Mouse (Mus musculus) heart, postnatal 0 days (tissue): ENCODE results near the gene Mpnd. TPM values are rescaled to one million over a fixed set of nuclear protein-coding genes. Genes with fewer than 3 reads are reported as not detected.
A peak's percentile ranks its signal among the peaks of the same experiment; 100 is the strongest.

ENCODE experiments used
- ATAC-seq: fragments of 200-750 bp; cut with Nextera tagmentation; 2 replicates; pipeline ENCODE4 v1.8.0; 2017; ENCODE audit warnings: low read depth, moderate number of reproducible peaks, moderate library complexity; ENCODE audit not compliant: insufficient read depth
- DNase-seq: peaks from one replicate; pipeline ENCODE4 v3.0.0-alpha.2; 2016; ENCODE audit warnings: low spot score
- H3K27ac ChIP-seq: fragments of 300-500 bp; sonication (generic); 2 replicates; pipeline ENCODE4 v1.5.1; 2014; ENCODE audit warnings: low read depth, mild to moderate bottlenecking
- H3K27me3 ChIP-seq: fragments of 300-500 bp; sonication (generic); 2 replicates; pipeline ENCODE4 v1.6.1; 2014; ENCODE audit warnings: low read length, mixed read lengths; ENCODE audit not compliant: control insufficient read depth, insufficient read depth
- H3K36me3 ChIP-seq: fragments of 300-500 bp; sonication (generic); replicated peaks from 2 replicates; pipeline ENCODE4 v1.6.1; 2014; ENCODE audit warnings: low read length, mixed read lengths; ENCODE audit not compliant: control insufficient read depth, insufficient read depth
- H3K4me1 ChIP-seq: fragments of 300-500 bp; sonication (generic); 2 replicates; pipeline ENCODE4 v1.6.1; 2014; ENCODE audit warnings: antibody characterized with exemption; ENCODE audit not compliant: control insufficient read depth, insufficient read depth
- H3K4me2 ChIP-seq: fragments of 300-500 bp; sonication (generic); 2 replicates; pipeline ENCODE4 v1.6.1; 2014; ENCODE audit warnings: low read depth, mild to moderate bottlenecking, low read length, moderate library complexity
- H3K4me3 ChIP-seq: fragments of 300-500 bp; sonication (generic); 2 replicates; pipeline ENCODE4 v1.5.1; 2014; ENCODE audit warnings: low read depth, low read length
- H3K9ac ChIP-seq: fragments of 300-500 bp; sonication (generic); replicated peaks from 2 replicates; pipeline ENCODE4 v1.6.1; 2014; ENCODE audit warnings: low read depth, low read length, mixed read lengths
- H3K9me3 ChIP-seq: fragments of 300-500 bp; sonication (generic); replicated peaks from 2 replicates; pipeline ENCODE4 v1.6.1; 2016; ENCODE audit warnings: low read length; ENCODE audit not compliant: control insufficient read depth
- CTCF ChIP-seq: IDR thresholded peaks from 2 replicates; pipeline ENCODE4 v1.5.1; 2016; ENCODE audit warnings: antibody characterized with exemption, control low read depth, low read depth
- EP300 ChIP-seq: IDR thresholded peaks from 2 replicates; pipeline ENCODE4 v1.6.1; 2016; ENCODE audit warnings: antibody characterized with exemption, low read depth
- WGBS: fragments of 180-500 bp; shearing (Covaris S2); extraction: QIAGEN DNeasy Blood & Tissue Kit; methylation state at CpG from one replicate; pipeline ENCODE4 v1.1.7; 2014; 5-methylcytosine and 5-hydroxymethylcytosine counted together
- polyA plus RNA-seq: library from polyadenylated mRNA; unstranded; fragments of >200 nt; fragmentation: Nextera tagmentation; extraction: Ambion mirVana; gene quantifications from 2 replicates; pipeline ENCODE4 v1.2.1, GENCODE M21; 2015
- total RNA-seq: library from RNA; depleted of rRNA; stranded (reverse); fragments of >200 nt; gene quantifications from 2 replicates; pipeline ENCODE4 v1.2.3, GENCODE M21; 2014; ENCODE audit warnings: low replicate concordance

Mpnd gene
- total and polyA plus RNA-seq, 2 experiments from 2014 or later, result 42.9 to 100 TPM

DNA sequence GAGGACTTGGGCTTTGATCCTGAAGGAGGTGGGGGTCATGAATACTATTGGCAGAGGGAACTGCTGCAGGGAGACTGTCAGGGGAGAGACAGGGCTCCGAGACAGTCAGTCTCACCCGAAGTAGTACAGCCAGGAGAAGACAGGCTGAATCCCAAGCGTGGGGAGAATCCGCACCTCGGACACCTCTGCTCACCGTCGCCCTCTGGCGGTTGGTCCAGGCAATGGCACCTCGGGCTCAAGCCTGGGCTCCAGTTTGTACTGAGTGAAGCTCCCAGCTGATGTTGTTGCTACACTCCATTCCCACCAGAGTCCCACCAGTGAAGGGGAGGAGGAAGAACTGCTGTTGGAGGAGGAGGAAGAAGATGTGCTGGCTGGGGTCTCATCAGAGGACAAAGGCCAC, 5.2 kb downstream of the Mpnd start:
- TF ChIP-seq EP300, result no peak
- TF ChIP-seq CTCF, result peak; percentile 86
- WGBS, result 14% methylated on average over 9 of the region's 9 CpGs
- peaks cover 34% of the 10 kb centered on the region for H3K36me3 ChIP-seq
- H3K4me1 ChIP-seq, result peaks cover 16% of the 10 kb centered on the region
- no peak overlapping the region for H3K27ac ChIP-seq
- H3K9me3 ChIP-seq, result no peaks in the 10 kb centered on the region
- H3K4me2 ChIP-seq, result no peak overlapping the region
- H3K27me3 ChIP-seq, result no peaks in the 10 kb centered on the region
- H3K9ac ChIP-seq, result no peak overlapping the region
- DNase-seq, result no peak
- H3K4me3 ChIP-seq, result no peak overlapping the region
- no peak for ATAC-seq

DNA sequence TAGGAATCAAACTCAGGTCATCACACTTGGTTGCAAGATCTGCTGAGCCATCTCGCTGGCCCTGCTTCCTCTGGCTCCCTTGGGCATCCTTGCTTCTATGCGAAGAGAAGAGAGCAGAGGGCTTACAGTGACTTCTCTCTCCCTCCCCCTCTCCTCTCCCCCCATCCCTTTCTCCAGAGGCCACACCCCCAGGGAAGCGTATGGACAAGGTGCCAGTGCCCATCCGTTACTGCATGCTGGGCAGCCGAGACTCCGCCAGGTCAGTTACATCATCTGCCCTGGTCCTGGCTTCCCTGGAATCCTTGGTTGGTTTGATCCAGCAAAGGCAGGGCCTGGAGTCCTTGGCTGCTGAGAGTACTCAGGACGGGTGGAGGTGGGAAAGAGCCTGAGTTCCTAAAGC, 5.9 kb downstream of the Mpnd start:
- Histone ChIP-seq H3K27ac (no peak overlapping the region), H3K4me3 (no peak overlapping the region), H3K36me3 (peaks cover 41% of the 10 kb centered on the region), H3K4me2 (no peak overlapping the region), H3K27me3 (no peaks in the 10 kb centered on the region), H3K9ac (no peak overlapping the region), H3K9me3 (no peaks in the 10 kb centered on the region), H3K4me1 (peaks cover 16% of the 10 kb centered on the region)
- ATAC-seq (no peak), DNase-seq (no peak)
- no peak for TF ChIP-seq EP300
- TF ChIP-seq CTCF, result no peak
- WGBS, result 84% methylated on average over 7 of the region's 7 CpGs

DNA sequence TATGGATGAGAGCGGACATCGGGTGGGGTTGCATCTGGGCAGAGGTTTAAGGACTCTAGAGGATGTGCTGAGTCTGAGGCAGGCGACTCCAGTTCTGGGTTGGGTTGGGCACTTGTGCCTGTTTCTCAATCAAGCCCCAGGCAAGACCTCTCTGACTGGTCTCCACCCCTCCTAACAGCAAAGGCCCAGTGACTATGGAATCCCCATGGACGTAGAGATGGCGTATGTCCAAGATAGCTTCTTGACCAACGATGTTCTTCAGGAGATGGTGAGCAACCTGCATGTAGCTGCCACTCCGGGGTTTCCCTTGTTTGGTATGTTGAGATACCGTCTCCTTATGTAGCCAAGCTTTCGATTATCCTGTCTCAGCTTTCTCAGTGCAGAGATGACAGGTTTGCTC, 9.8 kb downstream of the Mpnd start:
- Histone ChIP-seq H3K9me3 (no peaks in the 10 kb centered on the region), H3K4me1 (0 out of 2 replicates have a peak, but pooled peaks cover under 1% of the 10 kb centered on the region), H3K36me3 (peaks cover 72% of the 10 kb centered on the region), H3K9ac (no peak overlapping the region), H3K27ac (no peak overlapping the region), H3K4me3 (no peak overlapping the region), H3K4me2 (no peak overlapping the region), H3K27me3 (no peaks in the 10 kb centered on the region)
- TF ChIP-seq EP300 (no peak), CTCF (no peak)
- DNase-seq (no peak), ATAC-seq (no peak)
- WGBS, result 89% methylated on average over 9 of the region's 9 CpGs

DNA sequence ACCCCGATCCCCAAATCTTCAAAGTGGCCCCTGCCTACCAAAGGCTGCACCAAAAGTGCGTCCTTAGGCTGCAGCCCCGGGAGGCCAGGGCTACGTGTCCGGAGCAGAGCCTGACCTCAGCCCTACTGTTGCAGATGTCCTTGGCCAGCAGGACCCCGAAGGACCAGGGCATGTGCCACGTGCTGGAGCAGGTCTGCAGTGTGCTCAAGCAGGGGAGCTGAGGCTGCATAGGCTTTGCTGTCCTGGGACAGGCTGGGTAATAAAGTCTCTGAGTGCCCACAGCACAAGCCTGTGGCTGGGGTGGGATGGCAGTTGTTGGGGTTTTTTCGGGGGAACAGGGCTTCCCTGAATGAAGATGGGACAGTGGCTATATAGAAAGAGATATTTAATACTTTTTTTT, 10.9 kb downstream of the Mpnd start:
- no peaks in the 10 kb centered on the region for H3K9me3 ChIP-seq
- peaks cover 69% of the 10 kb centered on the region for H3K36me3 ChIP-seq
- 78% methylated on average over 8 of the region's 8 CpGs for WGBS
- no peak overlapping the region for H3K4me3 ChIP-seq
- DNase-seq, result no peak
- no peak for ATAC-seq
- H3K27me3 ChIP-seq, result no peaks in the 10 kb centered on the region
- TF ChIP-seq EP300 (no peak), CTCF (no peak)
- H3K9ac ChIP-seq, result no peak overlapping the region
- H3K27ac ChIP-seq, result no peak overlapping the region
- H3K4me2 ChIP-seq, result no peak overlapping the region
- no peaks in the 10 kb centered on the region for H3K4me1 ChIP-seq

DNA sequence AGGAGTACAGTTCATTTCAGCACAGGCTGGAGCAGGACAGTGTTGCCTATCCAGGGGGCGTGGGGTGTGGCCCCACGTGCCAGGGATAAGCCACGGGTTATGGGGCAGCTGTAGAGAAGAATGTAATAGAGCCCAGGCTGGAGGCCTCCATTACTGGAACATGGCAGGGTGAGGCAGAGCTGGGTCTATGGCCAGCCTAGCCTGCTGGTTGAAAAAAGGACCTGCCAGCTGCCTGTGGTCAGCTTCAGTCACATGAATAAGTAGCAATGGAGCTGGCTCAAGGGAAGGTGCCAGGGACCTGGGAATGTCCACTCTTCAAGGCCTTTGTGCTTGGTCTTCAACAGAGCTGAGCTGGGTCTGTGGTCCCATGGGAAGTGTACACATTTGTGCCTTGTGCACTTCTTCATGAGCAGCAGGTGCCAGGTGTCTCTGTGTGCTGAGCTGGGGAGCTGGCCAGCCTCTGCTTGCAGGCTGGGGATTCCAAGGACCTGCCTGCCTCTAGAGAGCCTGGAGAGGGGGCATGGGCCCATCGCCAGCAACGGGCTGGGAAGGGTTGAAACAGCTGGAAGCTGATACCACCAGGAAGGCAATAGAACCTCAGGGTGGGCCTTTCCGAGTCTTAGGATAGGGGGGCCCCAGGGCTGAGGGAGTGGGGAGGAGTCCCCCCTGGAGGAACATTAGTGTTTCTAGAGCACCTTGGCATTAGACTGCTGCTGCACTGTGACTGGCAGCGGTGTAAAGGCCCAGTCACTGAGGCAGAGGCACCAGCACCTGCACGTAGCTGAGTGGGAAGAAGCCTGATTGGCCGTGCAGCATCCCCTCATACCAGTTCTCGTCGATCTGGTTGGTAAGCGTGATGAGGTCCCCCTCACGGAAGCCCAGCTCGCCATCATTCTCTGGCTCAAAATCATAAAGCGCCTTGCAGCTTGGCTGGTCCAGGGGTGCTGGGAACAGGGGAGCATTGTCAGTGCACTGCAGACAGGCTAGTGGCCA, 11.6 kb downstream of the Mpnd start:
- H3K36me3 ChIP-seq, result peaks cover 62% of the 10 kb centered on the region
- no peaks in the 10 kb centered on the region for H3K4me1 ChIP-seq
- H3K4me2 ChIP-seq, result no peak overlapping the region
- H3K4me3 ChIP-seq, result no peak overlapping the region
- DNase-seq (no peak), ATAC-seq (no peak)
- no peak overlapping the region for H3K27ac ChIP-seq
- no peaks in the 10 kb centered on the region for H3K27me3 ChIP-seq
- WGBS, result 79% methylated on average over 15 of the region's 15 CpGs
- no peaks in the 10 kb centered on the region for H3K9me3 ChIP-seq
- TF ChIP-seq EP300 (no peak), CTCF (no peak)
- no peak overlapping the region for H3K9ac ChIP-seq

DNA sequence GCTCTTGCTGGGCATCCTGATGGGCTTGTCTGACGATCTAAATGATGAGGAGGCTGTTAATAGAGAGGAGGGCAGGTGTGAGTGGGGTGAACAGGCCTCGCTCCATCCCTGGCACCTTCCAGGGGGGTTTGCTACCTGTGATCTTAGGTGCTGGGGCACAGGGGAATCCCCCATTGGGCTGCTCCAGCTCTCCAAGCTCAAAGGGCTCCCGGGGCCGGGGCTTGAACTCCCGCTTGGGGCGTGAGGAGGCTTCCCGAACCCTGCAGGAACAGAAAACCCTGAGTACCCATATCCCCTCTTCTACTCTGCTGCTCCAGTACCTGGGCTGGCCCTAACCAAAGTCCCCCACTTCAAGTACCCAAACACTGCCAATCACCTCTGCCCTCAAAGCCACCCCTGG, 12.3 kb downstream of the Mpnd start:
- H3K4me3 ChIP-seq, result no peak overlapping the region
- TF ChIP-seq EP300 (no peak), CTCF (no peak)
- no peaks in the 10 kb centered on the region for H3K9me3 ChIP-seq
- H3K27ac ChIP-seq, result no peak overlapping the region
- DNase-seq, result no peak
- 87% methylated on average over 7 of the region's 7 CpGs for WGBS
- H3K4me1 ChIP-seq, result peaks cover 7% of the 10 kb centered on the region
- ATAC-seq, result no peak
- H3K36me3 ChIP-seq, result peaks cover 56% of the 10 kb centered on the region
- no peaks in the 10 kb centered on the region for H3K27me3 ChIP-seq
- H3K4me2 ChIP-seq, result no peak overlapping the region
- H3K9ac ChIP-seq, result no peak overlapping the region
